Mouse (Mus musculus) WW6 (cell line): ENCODE data around the gene Mrpl47.
"Not testable (repeated sequence)": the region's sequence is repeated elsewhere in the genome, so short reads cannot be mapped to it uniquely, and the experiment has no call there.

Experiments used
- DNase-seq: peaks from one replicate; pipeline ENCODE4 v3.0.0-alpha.2; 2013; ENCODE audit warnings: low read depth, low spot score

Mrpl47 gene

DNA sequence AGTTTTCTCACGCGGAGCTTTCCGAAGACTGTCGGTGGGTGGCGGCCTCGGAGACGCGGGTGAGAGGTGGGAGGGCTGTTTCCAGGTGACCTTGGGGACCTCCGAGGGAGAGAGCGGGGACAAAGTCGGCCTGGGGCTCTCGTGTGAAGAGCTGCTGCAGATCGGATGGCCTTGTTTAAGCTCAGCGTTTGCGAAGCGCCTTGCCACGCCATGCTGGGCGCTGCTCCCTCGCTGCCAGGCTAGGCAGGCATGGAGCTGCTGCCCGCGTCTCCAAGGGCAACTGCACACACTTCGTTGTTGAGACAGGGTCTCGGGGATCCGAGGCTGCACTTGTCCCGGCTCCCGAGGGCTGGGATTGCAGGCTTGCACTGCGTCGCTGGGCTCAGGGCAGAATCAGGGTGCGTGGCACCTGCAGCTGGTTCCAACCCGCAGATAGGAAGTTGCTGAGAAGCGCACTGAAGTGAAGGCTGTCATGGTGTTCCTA is at the start of gene Mrpl47:
Mrpl47 (minus strand) TSS at position 434 of the 484 bp plus-strand sequence.
- no peak for DNase-seq

DNA sequence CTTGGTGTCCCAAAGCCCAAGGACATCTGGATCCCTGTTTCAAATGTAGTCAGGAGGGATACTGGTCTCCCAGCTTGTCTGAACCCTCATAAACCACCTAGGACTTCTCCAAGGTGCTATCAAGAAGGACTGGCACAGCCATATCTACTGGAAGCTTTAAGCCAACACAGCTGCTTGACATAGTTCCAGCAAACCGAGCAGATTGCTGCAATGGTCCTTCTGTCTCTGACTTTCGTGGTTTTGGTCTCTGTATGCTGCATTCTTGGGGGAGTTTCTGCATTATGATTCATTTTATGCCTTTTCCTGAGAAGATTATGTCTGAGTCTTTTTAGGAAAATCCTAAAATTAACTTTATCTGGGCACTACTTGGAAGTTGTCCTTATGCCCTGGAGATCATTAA is 33.4 kb upstream of the Mrpl47 start:
- no peak for DNase-seq

DNA sequence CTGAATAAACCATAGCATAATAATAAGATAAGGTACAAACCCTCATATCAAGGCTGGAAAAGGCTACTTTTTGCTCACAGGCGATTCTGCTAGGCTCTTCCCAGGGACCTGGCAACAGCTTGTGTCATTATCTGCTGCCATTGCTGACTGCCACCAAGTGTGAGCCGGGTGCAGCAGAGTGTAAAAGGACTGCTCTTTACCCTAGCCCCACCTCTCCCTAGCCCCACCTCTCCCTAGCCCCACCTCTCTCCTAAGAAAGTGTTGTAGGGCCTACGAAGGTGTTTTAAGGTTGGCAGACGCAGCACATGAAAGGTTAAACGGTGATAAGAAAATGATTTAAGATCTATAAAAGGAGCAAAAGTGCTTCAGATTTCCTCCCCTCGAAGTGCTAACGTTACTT is 26.5 kb upstream of the Mrpl47 start:
- DNase-seq = no peak

GRCm38 (mm10) chr3:32762962-32763361 is 25.6 kb upstream of the Mrpl47 start:
- peak; percentile 16 for DNase-seq

DNA sequence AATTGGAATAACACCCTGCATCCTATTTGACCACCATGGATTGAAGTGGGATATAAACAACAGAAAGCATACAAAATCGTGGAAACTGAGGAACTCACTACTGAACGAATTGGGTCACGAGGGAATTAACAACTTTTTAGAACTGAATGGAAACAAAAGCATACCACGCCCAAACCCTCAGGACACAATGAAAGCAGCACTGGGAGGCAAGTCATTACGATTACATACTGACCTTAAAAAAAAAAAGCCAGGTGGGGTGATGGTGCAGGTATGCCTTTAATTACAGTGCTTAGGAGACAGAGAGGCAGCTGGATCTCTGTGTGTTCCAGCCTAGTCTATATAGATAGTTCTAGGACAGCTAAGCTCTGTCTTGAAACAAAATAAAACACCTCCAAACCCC is 21.8 kb upstream of the Mrpl47 start:
- peak; percentile 39 for DNase-seq

- DNase-seq = no peak
Measured at GRCm38 (mm10) chr3:32754384-32754915, 17.0 kb upstream of the Mrpl47 start.

GRCm38 (mm10) chr3:32749820-32750579 is 12.6 kb upstream of the Mrpl47 start:
- no peak for DNase-seq

- no peak for DNase-seq
Measured at GRCm38 (mm10) chr3:32748384-32748783, 11.0 kb upstream of the Mrpl47 start.

DNA sequence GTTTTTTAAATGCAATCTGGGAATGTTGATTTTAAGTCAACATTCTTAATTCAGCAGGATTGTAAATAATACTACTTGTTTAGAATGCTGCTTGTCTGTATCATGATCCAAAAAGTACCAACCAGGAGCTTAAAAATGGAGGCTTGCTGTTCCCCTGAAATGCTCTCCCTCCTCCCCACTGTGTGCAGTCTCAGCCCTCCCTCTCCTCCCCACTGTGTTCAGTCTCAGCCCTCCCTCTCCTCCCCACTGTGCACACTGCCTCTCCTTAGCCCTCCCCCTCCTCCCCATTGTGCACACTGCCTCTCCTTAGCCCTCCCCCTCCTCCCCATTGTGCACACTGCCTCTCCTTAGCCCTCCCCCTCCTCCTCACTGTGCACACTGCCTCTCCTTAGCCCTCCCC is 8.0 kb upstream of the Mrpl47 start:
- not testable (repeated sequence) for DNase-seq

GRCm38 (mm10) chr3:32745001-32745400 is 7.6 kb upstream of the Mrpl47 start:
- no peak for DNase-seq

DNA sequence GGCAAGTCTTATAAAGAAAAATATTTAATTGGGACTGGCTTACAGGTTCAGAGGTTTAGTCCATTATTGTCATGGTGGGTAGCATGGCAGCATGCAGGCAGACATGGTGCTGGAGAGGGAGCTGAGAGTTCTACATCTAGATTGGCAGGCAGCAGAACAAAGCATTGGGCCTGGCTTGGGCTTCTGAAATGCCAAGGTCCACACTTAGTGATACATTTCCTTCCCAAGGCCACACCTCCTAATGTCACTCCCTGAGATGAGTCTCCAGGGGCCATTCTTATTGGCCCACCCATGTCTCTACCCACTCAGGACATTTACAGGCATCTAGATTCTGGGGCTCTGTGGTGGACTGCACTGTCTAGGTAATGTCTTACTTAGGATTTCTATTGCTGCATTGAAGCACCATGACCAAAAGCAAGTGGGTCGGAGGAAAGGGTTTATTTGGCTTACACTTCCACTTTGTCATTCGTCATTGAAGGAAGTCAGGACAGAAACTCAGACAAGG is 4.9 kb upstream of the Mrpl47 start:
- no peak for DNase-seq

DNA sequence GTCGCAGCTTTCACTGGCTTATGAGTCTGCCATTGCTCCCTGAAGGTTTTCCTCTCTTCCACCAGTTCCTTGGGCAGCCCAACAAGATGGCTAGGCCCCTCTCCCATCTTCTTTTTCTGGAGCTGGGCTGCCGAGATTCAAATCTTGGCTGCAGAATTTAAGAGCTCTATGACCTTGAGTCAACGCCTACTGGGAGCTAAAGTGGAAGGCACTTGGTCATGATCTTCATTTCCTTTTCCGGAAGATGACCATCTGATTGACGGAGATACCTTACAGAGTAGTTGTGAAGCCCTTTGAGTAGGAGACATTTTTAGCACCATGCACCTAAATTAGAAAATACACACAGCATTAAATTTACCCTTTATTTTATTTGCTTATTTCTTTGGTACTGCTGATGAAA is 1.1 kb upstream of the Mrpl47 start:
- no peak for DNase-seq

DNA sequence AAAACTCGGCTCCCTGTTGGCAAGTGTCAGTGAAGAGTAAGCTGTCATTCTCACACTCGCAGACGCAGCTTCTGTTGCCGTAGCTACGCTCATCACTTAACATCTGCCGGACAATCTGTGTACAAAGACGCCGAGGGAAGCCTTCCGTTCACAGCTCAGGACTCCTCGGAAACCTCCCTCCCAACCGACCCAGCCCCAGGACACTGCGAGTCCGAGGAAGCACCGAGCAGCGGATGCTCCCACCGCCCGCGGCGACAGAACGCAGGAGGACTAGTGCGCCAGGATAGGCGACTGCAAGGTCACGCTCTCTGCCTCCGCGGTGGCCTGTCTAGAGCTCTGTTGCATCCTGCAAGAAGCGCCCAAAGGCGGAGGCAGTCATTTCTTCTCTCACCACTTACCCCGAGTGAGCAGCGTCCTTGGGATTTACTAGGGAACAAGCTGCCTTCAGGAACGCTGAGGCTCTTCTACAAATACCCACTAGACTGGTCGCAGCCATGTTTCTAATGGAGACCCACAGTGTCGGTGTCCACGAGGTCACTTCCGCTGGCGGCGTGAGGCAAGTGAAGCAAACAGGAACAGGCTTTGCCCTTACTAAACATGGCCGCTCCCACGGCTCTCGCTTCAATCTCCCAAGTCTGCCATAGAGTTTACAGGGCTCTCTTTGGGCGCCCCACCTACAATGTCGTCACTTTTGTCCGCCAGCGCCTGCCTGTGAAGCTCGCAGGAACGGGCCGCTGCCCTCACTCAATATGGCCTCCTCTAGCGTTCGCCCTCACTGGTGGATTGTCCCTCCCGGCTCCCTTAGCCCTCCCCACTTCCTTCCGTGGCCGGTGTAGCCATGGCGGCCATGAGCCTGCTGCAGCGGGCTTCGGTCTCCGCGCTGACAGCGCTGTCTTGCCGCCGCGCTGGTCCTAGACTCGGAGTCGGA is 897 bp downstream of the Mrpl47 start, which contains the start of gene Ndufb5:
Ndufb5 (plus strand) TSS at position 747 of the 928 bp plus-strand sequence.
- peak; percentile 93 for DNase-seq

DNA sequence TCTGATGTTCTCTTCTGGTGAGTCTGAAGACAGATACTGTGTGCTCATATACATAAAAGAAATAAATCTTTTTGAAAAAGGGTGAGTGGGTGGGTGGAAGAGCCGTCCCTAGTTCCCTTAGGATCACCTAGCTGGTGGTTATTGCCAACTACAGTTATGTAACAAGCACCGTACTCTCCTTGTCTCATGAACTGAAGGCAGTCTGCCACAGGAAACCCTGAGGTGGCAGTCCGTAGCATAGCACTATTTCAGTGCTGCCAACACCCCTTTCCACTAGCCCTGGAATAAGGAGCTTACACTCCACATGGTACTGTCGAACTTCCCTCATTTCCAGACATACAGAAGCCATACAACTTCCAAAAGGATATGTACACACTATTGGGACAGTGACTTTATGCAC is 9.5 kb downstream of the Mrpl47 start:
- DNase-seq = no peak

DNA sequence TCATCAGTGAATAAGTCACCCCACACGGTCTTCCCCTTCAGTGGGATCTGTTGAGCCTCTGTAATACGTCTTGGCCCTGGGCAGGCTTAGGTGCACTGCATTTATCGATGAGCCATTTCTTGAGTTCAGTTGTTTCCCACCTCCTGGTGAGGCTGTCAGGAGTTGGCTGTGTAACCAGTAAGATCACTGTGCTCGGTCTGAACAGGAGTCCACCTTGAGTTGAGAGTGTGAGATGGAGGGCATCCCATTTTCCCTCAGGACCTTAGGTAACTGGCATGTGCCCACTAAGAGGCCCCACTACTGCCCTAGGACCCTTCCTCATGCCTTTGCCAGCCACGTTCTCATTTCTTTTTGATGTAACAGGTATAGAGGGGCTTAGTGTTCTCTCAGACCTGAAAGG is 11.5 kb downstream of the Mrpl47 start:
- no peak for DNase-seq

DNA sequence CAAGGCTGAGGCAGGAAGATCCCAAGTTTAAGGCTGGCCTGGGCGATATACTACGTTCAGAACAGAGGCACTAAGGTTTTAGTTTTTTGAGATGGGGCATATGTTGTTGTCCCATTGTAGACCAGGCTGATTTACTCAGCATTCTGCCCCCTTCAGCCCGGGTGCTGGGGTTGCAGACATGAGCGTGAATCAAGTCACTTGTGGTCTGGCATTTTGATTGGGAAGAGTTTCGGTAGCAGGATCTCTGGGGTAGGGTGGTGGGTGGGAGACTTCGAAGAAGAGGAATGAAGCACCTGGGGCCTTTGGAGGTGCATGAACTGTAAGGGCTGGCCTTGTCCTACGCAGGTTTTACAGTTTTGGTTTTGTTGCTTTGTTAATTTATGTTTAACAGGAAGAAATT is 13.2 kb downstream of the Mrpl47 start:
- DNase-seq = no peak

- no peak for DNase-seq
Measured at GRCm38 (mm10) chr3:32718271-32718670, 19.1 kb downstream of the Mrpl47 start.

GRCm38 (mm10) chr3:32717403-32717802 is 20.0 kb downstream of the Mrpl47 start:
- DNase-seq = not testable (repeated sequence)

- no peak for DNase-seq
Measured at GRCm38 (mm10) chr3:32713711-32714110, 23.7 kb downstream of the Mrpl47 start.

- DNase-seq = no peak
Measured at GRCm38 (mm10) chr3:32709388-32709787, 28.0 kb downstream of the Mrpl47 start.

- DNase-seq = peak; percentile 98
Measured at GRCm38 (mm10) chr3:32708368-32709231, 28.8 kb downstream of the Mrpl47 start.
